14 mouse cellular contexts compared by ENCODE assay signal in the genomic region with DNA sequence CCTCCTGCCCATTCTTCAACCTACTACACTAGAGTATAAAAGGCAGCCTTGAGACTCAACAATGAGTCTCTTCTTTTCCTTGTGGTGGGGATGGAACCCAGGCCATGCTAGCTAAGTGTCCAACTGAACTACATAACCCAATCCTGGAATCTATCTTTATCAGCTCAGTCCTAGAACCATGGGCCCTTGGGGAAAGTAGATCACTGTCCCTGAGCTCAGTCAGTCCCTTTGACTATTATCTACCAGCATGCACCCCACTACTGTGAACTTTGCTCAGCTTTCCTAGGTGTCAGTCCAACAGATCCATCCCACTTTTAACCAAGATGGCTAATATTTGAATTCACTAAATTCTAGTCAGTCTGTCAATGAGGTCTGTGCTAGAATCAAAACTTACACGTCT. TPM values are rescaled to one million over a fixed set of nuclear protein-coding genes. Genes with fewer than 3 reads are reported as not detected.
DNase-seq lines count a peak whose midpoint lies in the region; ATAC-seq and TF ChIP-seq lines count a peak whose summit lies in the region.
"Had no signal": no experiment of that assay in that cellular context is flagged by ENCODE, and none has a peak within 500 bp of the region (broad histone marks: within the 10 kb centered on the region; RNA-seq: fewer than 3 reads in every experiment).

No protein-coding gene starts in this region.

- ATAC-seq in hindbrain, embryonic 12.5 days (ENCODE audit: low FRiP score): no peak
- no peak for ATAC-seq in hindbrain, embryonic 16.5 days
- ATAC-seq in limb, embryonic 13.5 days (ENCODE audit: low FRiP score, low read depth): no peak
- ATAC-seq: lung, postnatal 0 days; Patski had no signal

- H3K36me3 ChIP-seq in hindbrain, embryonic 12.5 days: peaks cover 65% of the 10 kb centered on the region
- H3K36me3 ChIP-seq in hindbrain, embryonic 16.5 days (ENCODE audit: control insufficient read depth, insufficient read depth, low read length): peaks cover 54% of the 10 kb centered on the region
- H3K36me3 ChIP-seq in testis, adult 2 months (ENCODE audit: control insufficient read depth, insufficient read depth, low read length): peaks cover 6% of the 10 kb centered on the region
- peaks cover 71% of the 10 kb centered on the region for H3K36me3 ChIP-seq in limb, embryonic 13.5 days

- H3K27ac ChIP-seq in hindbrain, embryonic 12.5 days: peak overlapping the region; percentile 25
- H3K27ac ChIP-seq in hindbrain, embryonic 16.5 days (ENCODE audit: low read depth, low read length): no peak overlapping the region
- 0 out of 2 replicates have a peak overlapping the region, but pooled peaks have one; percentile 15 for H3K27ac ChIP-seq in testis, adult 2 months (ENCODE audit: control insufficient read depth, insufficient read depth, low read depth, low read length)
- H3K27ac ChIP-seq in limb, embryonic 13.5 days: no peak overlapping the region

- DNase-seq in testis, postnatal 10 days (ENCODE audit: low spot score): no peak
- no peak for DNase-seq in spleen, postnatal 36 days (ENCODE audit: low spot score in 2 of 2)
- DNase-seq in thymus, postnatal 25 days: no peak
- DNase-seq: embryo, embryonic 11 days; heart, adult 18-20 months; kidney, postnatal 10 days; layer of hippocampus, adult 9-11 months; thymus, postnatal 36 days had no signal

- H3K4me1 ChIP-seq in hindbrain, embryonic 12.5 days: peaks cover 43% of the 10 kb centered on the region
- H3K4me1 ChIP-seq in hindbrain, embryonic 16.5 days (ENCODE audit: control insufficient read depth, insufficient read depth, low read depth, low read length): peaks cover 30% of the 10 kb centered on the region
- H3K4me1 ChIP-seq in testis, adult 2 months (ENCODE audit: control insufficient read depth, insufficient read depth, low read length): peaks cover 6% of the 10 kb centered on the region
- H3K4me1 ChIP-seq in limb, embryonic 13.5 days: peaks cover 67% of the 10 kb centered on the region

- TF ChIP-seq POLR2A in testis, adult 2 months (IDR thresholded peaks at IDR 0.05; ENCODE audit: control insufficient read depth, low read depth, low read length): no peak

- H3K27me3 ChIP-seq in hindbrain, embryonic 12.5 days: no peaks in the 10 kb centered on the region
- no peaks in the 10 kb centered on the region for H3K27me3 ChIP-seq in hindbrain, embryonic 16.5 days (replicated peaks; ENCODE audit: control insufficient read depth, insufficient read depth, low read length)
- no peaks in the 10 kb centered on the region for H3K27me3 ChIP-seq in testis, adult 2 months (ENCODE audit: control insufficient read depth, insufficient read depth, low read length)
- no peaks in the 10 kb centered on the region for H3K27me3 ChIP-seq in limb, embryonic 13.5 days
- H3K27me3 ChIP-seq: Patski had no signal

- H3K4me2 ChIP-seq in hindbrain, embryonic 12.5 days (replicated peaks): no peak overlapping the region
- no peak overlapping the region for H3K4me2 ChIP-seq in hindbrain, embryonic 16.5 days (ENCODE audit: low read length)
- H3K4me2 ChIP-seq in limb, embryonic 13.5 days (replicated peaks): no peak overlapping the region

- no peak overlapping the region for H3K9ac ChIP-seq in hindbrain, embryonic 12.5 days
- no peak overlapping the region; the same call in 1 of the 2 replicates for H3K9ac ChIP-seq in hindbrain, embryonic 16.5 days (ENCODE audit: low read depth, low read length)
- H3K9ac ChIP-seq in limb, embryonic 13.5 days: no peak overlapping the region

- TF ChIP-seq CTCF in testis, adult 2 months (IDR thresholded peaks at IDR 0.05; ENCODE audit: control insufficient read depth, insufficient read depth, insufficient replicate concordance, low read depth, low read length): no peak

- H3K9me3 ChIP-seq in hindbrain, embryonic 12.5 days (replicated peaks): no peaks in the 10 kb centered on the region
- H3K9me3 ChIP-seq in hindbrain, embryonic 16.5 days (ENCODE audit: control insufficient read depth, low read length): no peaks in the 10 kb centered on the region
- H3K9me3 ChIP-seq in limb, embryonic 13.5 days: no peaks in the 10 kb centered on the region

- WGBS in hindbrain, embryonic 12.5 days: 83% methylated on average over 1 of the region's 1 CpGs
- WGBS in hindbrain, embryonic 16.5 days: 79% methylated on average over 1 of the region's 1 CpGs
- 75% methylated on average over 1 of the region's 1 CpGs for WGBS in limb, embryonic 13.5 days

- H3K4me3 ChIP-seq in hindbrain, embryonic 12.5 days: no peak overlapping the region
- no peak overlapping the region for H3K4me3 ChIP-seq in hindbrain, embryonic 16.5 days (ENCODE audit: low read length)
- H3K4me3 ChIP-seq in testis, adult 2 months (ENCODE audit: control insufficient read depth, low read depth, low read length): no peak overlapping the region
- 0 out of 2 replicates have a peak overlapping the region, but pooled peaks have one; percentile 1 for H3K4me3 ChIP-seq in limb, embryonic 13.5 days

RNA-seq across cellular contexts. Expression of gene Rad23a, which starts 1.0 kb away (rescaled TPM):
- 88.8 and 101 TPM in 2 replicates for polyA plus RNA-seq in hindbrain, embryonic 12.5 days (2016; fragmentation: Nextera tagmentation; extraction: Ambion mirVana)
- polyA plus RNA-seq in hindbrain, embryonic 16.5 days (2015; fragmentation: Nextera tagmentation; extraction: Ambion mirVana): 78.2 and 95.4 TPM in 2 replicates
- polyA plus RNA-seq in testis, adult 2 months (2012; rRNA removed): 106 and 110 TPM in 2 replicates
- polyA plus RNA-seq in limb, embryonic 13.5 days (2015; fragmentation: Nextera tagmentation; extraction: Ambion mirVana): 106 TPM in 2 replicates

RNA-seq across cellular contexts. Expression of gene Calr, which starts 5.2 kb away (rescaled TPM):
- 792 and 820 TPM in 2 replicates for polyA plus RNA-seq in hindbrain, embryonic 12.5 days (2016; fragmentation: Nextera tagmentation; extraction: Ambion mirVana)
- 743 and 792 TPM in 2 replicates for polyA plus RNA-seq in hindbrain, embryonic 16.5 days (2015; fragmentation: Nextera tagmentation; extraction: Ambion mirVana)
- polyA plus RNA-seq in testis, adult 2 months (2012; rRNA removed): 318 and 384 TPM in 2 replicates
- polyA plus RNA-seq in limb, embryonic 13.5 days (2015; fragmentation: Nextera tagmentation; extraction: Ambion mirVana): 943 and 1,018 TPM in 2 replicates

RNA-seq across cellular contexts. Expression of gene Gadd45gip1, which starts 10.2 kb away (rescaled TPM):
- 35.7 and 38.6 TPM in 2 replicates for polyA plus RNA-seq in hindbrain, embryonic 12.5 days (2016; fragmentation: Nextera tagmentation; extraction: Ambion mirVana)
- 40.6 and 40.7 TPM in 2 replicates for polyA plus RNA-seq in hindbrain, embryonic 16.5 days (2015; fragmentation: Nextera tagmentation; extraction: Ambion mirVana)
- polyA plus RNA-seq in testis, adult 2 months (2012; rRNA removed): 9.4 and 12.0 TPM in 2 replicates
- 48.1 and 48.4 TPM in 2 replicates for polyA plus RNA-seq in limb, embryonic 13.5 days (2015; fragmentation: Nextera tagmentation; extraction: Ambion mirVana)

RNA-seq across cellular contexts. Expression of gene Farsa, which starts 15.3 kb away (rescaled TPM):
- polyA plus RNA-seq in hindbrain, embryonic 12.5 days (2016; fragmentation: Nextera tagmentation; extraction: Ambion mirVana): 92.2 and 98.9 TPM in 2 replicates
- polyA plus RNA-seq in hindbrain, embryonic 16.5 days (2015; fragmentation: Nextera tagmentation; extraction: Ambion mirVana): 112 and 114 TPM in 2 replicates
- polyA plus RNA-seq in testis, adult 2 months (2012; rRNA removed): 50.4 and 55.7 TPM in 2 replicates
- polyA plus RNA-seq in limb, embryonic 13.5 days (2015; fragmentation: Nextera tagmentation; extraction: Ambion mirVana): 108 and 109 TPM in 2 replicates

RNA-seq across cellular contexts. Expression of gene Dand5, which starts 18.9 kb away (rescaled TPM):
- 6.6 and 7.1 TPM in 2 replicates for polyA plus RNA-seq in hindbrain, embryonic 12.5 days (2016; fragmentation: Nextera tagmentation; extraction: Ambion mirVana)
- 15.4 and 17.1 TPM in 2 replicates for polyA plus RNA-seq in hindbrain, embryonic 16.5 days (2015; fragmentation: Nextera tagmentation; extraction: Ambion mirVana)
- 27.1 and 29.7 TPM in 2 replicates for polyA plus RNA-seq in testis, adult 2 months (2012; rRNA removed)
- 6.3 TPM in 2 replicates for polyA plus RNA-seq in limb, embryonic 13.5 days (2015; fragmentation: Nextera tagmentation; extraction: Ambion mirVana)

Comparison
In these comparisons a context has a peak if more than half of its experiments do, and no peak if none do; other contexts are left out.
1. H3K27ac ChIP-seq: peak in hindbrain, embryonic 12.5 days (single experiment) and testis, adult 2 months (single experiment); none in hindbrain, embryonic 16.5 days (single experiment) and limb, embryonic 13.5 days (single experiment).